Mouse (Mus musculus) ovary, postnatal 36 days (tissue): Measurements from ENCODE around the gene Ndufb4.
"Not testable (repeated sequence)": the region's sequence is repeated elsewhere in the genome, so short reads cannot be mapped to it uniquely, and the experiment has no call there.

Source experiments
- DNase-seq: peaks from one replicate; pipeline ENCODE4 v3.0.0; 2022; ENCODE audit warnings: low spot score, mixed read lengths

Ndufb4 gene

GRCm38 (mm10) chr16:37677586-37677985 lies 23.3 kb upstream of the Ndufb4 start:
- DNase-seq, result no peak

GRCm38 (mm10) chr16:37676677-37677072 lies 22.4 kb upstream of the Ndufb4 start:
- DNase-seq, result no peak

- no peak for DNase-seq
These were observed 21.9 kb upstream of the Ndufb4 start for GRCm38 (mm10) chr16:37676024-37676676.

GRCm38 (mm10) chr16:37675326-37675725 lies 21.1 kb upstream of the Ndufb4 start:
- DNase-seq, result no peak

GRCm38 (mm10) chr16:37670666-37671283 lies 16.5 kb upstream of the Ndufb4 start:
- no peak for DNase-seq

GRCm38 (mm10) chr16:37665394-37665935 lies 11.2 kb upstream of the Ndufb4 start:
- DNase-seq, result no peak

GRCm38 (mm10) chr16:37663643-37664459 lies 9.6 kb upstream of the Ndufb4 start:
- DNase-seq, result no peak

- DNase-seq, result no peak
These were observed 2.5 kb upstream of the Ndufb4 start for GRCm38 (mm10) chr16:37656796-37657195.

- DNase-seq, result no peak
These were observed 1.6 kb upstream of the Ndufb4 start for GRCm38 (mm10) chr16:37655756-37656347.

GRCm38 (mm10) chr16:37654831-37655455 lies 690 bp upstream of the Ndufb4 start:
- DNase-seq, result no peak

- no peak for DNase-seq
These were observed 1.2 kb downstream of the Ndufb4 start for GRCm38 (mm10) chr16:37653058-37653457.

- DNase-seq, result no peak
These were observed 1.6 kb downstream of the Ndufb4 start for GRCm38 (mm10) chr16:37652654-37653053.

GRCm38 (mm10) chr16:37651467-37651866 lies 2.8 kb downstream of the Ndufb4 start:
- no peak for DNase-seq

GRCm38 (mm10) chr16:37649068-37649467 lies 5.2 kb downstream of the Ndufb4 start:
- DNase-seq, result no peak

- DNase-seq, result no peak
These were observed 6.3 kb downstream of the Ndufb4 start for GRCm38 (mm10) chr16:37647936-37648335.

GRCm38 (mm10) chr16:37647067-37647466 lies 7.2 kb downstream of the Ndufb4 start:
- DNase-seq, result no peak

- no peak for DNase-seq
These were observed 8.5 kb downstream of the Ndufb4 start for GRCm38 (mm10) chr16:37645799-37646198.

- DNase-seq, result no peak
These were observed 9.0 kb downstream of the Ndufb4 start for GRCm38 (mm10) chr16:37645211-37645610.

- no peak for DNase-seq
These were observed 9.8 kb downstream of the Ndufb4 start for GRCm38 (mm10) chr16:37644486-37644885.

- not testable (repeated sequence) for DNase-seq
These were observed 13.7 kb downstream of the Ndufb4 start for GRCm38 (mm10) chr16:37640522-37640921.

- DNase-seq, result no peak
These were observed 16.5 kb downstream of the Ndufb4 start for GRCm38 (mm10) chr16:37637802-37638201.

GRCm38 (mm10) chr16:37636107-37636506 lies 18.1 kb downstream of the Ndufb4 start:
- DNase-seq, result peak; percentile 23
